Mouse (Mus musculus) megakaryocyte-erythroid progenitor cell, adult 5-6 weeks (primary cell): ENCODE results near the gene Prkra. TPM values are rescaled to one million over a fixed set of nuclear protein-coding genes. Genes with fewer than 3 reads are reported as not detected.

Source experiments
- ATAC-seq: replicated peaks from 2 replicates; pipeline ENCODE4 v1.8.0; 2016; ENCODE audit warnings: mild to moderate bottlenecking, inconsistent platforms; ENCODE audit not compliant: severe bottlenecking, poor library complexity, low FRiP score, low TSS enrichment
- total RNA-seq, 2 experiments: library from RNA; stranded (forward) in 1 of 2; stranded (reverse) in 1 of 2; fragments of 200-1000, 215-1000 nt in 1 of 2; fragments of >200 nt in 1 of 2; fragmentation: Nextera tagmentation in 1 of 2; gene quantifications; 2 replicates each; pipeline ENCODE4 v1.2.3; 2014 to 2017

Prkra gene
- total RNA-seq (2014; fragmentation: Nextera tagmentation), result 27.0 and 31.1 TPM in 2 replicates
- total RNA-seq (2017), result 15.2 and 20.2 TPM in 2 replicates

DNA sequence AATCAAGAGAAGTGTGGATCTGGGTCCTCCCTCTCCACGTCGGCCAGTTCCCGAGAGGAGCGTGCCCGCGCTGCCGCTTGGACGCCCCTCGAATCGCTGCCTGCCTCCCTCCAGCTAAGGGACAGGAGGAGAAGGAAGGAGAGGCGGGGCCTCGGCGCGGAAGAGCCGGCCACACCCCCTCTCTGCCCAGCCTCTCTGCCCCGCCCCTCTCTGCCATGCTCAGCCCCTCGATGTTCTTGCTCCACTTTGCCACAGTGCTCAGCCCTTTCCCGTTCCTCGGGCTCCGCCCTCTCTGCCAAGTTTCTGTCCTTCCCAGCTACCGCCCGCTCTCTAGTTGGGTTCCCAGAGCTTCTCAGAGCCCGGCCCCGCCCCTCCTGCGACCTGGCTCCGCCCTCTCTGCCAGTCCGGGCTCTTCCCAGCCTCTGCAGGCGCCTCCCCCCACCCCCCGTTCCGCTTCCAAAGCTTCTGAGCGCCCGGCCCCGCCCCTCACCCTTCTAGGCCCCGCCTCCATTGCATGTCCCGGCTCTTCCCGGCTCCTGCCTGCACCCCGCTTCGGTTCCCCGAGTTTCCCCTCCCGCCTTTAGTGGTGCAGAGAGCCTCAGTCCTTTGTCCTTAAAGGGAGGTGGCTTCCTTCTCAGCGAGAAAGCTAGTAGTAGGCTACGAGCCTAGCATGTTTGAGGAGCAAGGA is at the start of gene Prkra, which contains the start of gene Pjvk:
Gene Prkra, minus strand, starts transcription at position 133 of the 688 bp plus-strand sequence.
Gene Pjvk, plus strand, starts transcription at position 594 of the 688 bp plus-strand sequence.
- peak; percentile 92 for ATAC-seq

DNA sequence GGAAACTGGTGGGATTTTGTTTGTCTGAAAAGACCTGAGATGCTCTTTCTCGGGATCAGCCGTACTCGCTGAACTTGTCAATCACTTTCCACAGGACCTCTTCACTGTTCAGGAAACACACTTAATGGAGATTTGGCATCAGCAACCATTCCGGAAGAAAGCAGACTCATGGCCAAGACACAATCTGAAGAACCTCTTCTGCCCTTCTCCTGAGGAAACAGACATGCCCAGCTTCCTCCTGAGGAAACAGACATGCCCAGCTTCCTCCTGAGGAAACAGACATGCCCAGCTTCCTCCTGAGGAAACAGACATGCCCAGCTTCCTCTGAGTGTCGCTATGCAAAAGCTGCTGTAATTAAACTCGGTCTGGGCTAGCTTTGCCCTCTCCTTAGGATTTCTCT is 47.5 kb upstream of the Prkra start:
- no peak for ATAC-seq

DNA sequence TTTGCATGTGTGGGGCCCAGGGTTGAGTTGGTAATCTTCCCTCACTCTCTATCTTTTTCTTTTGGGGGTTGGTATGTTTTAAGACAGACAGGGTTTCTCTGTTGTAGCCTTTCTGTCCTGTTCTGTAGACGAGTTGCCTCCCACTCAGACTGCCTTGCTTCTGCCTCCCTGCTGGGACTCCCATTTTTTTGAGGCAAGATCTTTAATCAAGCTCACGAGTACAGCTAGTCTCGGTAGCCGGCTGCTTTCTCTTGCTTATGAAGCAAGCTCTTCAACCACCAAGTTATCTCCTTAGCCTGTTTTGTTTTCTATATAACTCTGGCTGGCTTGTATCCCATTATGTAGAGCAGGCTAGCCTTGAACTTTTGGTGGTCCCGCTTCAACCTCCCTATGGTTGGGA is 46.0 kb upstream of the Prkra start:
- ATAC-seq, result no peak

DNA sequence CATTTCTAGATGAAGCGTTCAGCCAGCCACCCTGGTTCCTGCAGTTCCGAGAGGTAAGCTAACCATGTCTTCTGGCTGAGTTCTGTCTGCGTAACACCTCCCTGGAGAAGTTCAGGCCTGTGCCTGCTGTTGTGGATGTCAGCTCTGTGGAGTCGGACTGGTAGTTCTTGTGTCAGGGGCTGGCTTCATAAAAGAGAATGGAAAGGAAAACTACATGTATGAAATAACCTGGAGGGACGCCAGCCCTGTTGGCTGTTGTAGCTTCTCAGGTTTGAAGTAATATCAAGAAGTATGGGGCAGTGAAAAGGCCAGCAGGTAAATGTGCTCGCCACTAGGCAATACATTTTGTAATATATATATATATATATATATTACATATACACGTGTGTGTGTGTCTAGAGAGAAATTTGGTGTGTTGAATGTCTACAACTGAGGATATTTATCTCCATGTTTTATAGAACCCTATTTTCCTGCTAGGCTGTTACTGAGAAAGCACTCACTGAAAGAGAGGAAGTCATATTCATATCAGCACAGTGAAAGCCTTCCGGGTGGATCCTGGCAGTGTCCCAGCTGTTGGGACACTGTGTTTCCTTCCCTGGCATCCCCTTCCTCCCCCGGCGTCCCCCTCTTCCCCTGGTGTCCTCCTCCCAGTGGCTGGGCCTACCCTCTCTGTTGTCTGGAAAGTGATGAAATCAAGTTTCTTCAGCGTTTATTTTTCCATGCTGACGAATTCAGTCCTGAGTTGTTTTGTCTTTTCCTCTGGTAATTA is 42.8 kb upstream of the Prkra start:
- ATAC-seq, result no peak

DNA sequence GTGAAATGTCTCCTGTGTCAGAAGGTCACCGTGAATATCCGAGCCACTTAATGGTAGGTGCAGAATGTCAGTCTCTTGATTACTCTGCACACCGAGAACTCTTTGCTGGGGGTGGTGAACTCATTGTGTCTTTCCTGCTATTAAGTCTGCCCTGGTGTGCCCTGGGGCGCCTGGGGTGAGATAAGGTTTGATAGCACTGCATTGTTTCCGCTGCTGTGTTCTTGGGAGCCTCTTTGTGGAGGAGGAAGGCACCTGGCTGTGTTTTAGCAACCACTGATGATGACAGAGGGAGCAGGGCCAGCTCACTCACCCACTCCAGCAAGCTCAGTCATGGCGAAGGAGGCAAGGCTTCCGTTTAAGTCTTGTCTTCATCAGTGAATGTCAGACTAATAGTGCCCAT is 40.3 kb upstream of the Prkra start:
- ATAC-seq, result peak; percentile 91

DNA sequence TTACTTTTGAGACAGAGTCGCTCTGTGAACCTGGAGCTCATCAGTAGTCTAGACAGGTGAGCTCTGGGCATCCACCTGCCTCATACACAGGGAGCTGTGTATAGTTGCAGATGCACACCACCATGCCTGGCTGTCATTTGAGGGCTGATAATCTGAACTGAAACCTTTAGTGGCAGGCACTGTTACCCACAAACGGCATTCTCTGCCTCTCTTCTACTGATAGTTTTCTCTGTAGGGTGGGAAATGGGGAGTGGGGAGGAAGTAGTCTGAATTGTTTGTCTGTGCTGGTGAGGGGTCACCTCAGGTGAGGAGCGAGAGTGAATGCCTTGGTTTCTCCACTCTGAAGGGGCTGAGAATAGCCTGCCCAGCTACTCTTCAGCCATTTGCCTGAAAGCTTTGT is 39.8 kb upstream of the Prkra start:
- ATAC-seq, result 0 out of 2 replicates have a peak, but pooled peaks have one; percentile 14

DNA sequence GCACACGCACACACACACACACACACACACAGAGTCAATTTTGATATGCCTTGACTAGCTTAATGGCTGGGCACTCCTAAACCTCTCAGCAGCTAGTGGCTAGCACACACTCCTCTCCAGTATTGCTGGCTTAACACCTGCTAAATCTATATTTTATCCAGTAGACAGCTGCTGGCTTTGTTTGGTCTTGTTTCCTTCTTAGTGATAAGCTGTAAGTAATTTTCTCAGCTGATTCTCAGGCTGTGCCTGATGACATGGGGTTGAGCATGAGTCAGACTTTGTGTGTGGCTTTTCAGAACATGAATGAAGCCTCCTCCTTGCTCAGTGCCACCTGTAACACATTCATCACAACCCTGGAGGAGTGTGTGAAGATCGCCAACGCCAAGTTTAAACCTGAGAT is 39.2 kb upstream of the Prkra start:
- peak; percentile 39 for ATAC-seq

DNA sequence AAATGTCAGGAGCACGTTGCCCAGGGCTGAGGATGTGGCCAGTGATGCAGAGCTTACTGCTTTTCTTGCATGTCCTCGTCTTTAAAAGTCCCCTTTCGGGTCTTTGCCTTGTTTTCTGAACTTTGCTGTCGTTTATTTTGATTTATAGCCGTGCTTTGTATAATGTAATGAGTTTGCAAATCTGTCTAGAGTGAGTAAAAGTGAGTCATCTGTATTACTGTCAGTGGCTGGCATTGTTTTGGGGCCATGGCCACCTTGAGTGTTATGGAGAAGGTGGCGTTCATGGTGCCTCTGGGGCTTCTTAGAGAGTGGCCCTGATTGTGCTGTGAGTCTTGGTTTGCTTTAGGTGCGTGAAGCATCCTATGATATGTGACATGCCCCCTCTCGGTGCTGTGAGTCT is 34.5 kb upstream of the Prkra start:
- no peak for ATAC-seq

DNA sequence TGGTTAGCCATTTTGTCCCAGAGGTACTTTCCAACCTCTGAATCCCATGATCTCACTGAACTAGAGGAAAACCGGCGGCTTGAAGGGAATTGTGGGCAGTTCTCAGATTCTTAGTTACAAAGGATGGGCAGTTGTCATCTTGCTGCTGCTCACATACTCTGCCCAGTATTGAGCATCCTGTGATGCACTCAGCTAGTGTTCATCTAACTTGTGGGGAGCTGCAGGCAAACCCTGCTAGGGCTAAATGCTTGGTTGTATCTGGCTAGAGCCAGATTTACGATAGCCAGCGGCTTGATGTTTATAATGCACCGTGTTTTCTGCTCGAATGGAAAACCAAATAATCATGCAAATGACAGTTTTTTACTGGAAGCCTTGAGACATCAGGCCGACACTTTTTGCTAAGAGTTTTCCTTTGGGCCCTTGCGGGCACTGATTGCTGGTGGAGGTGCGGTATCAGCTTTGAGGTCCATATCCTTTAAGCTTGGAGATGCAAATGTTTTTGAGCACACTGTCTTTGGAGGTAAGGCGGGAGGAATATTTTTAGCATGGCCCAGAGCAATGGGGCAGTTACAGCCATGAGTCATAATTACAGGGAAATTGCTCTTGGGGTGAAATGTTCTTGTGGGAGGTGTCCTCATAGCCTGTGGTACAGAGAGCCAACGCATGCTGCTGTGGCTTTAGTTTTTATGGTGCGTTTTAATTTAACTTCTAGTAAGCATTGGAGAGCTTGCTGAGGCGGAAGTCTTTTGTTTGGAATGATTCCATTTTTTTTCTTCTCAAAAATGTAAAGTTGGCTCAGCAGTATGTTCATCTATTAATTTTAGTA is 28.8 kb upstream of the Prkra start:
- ATAC-seq, result no peak

DNA sequence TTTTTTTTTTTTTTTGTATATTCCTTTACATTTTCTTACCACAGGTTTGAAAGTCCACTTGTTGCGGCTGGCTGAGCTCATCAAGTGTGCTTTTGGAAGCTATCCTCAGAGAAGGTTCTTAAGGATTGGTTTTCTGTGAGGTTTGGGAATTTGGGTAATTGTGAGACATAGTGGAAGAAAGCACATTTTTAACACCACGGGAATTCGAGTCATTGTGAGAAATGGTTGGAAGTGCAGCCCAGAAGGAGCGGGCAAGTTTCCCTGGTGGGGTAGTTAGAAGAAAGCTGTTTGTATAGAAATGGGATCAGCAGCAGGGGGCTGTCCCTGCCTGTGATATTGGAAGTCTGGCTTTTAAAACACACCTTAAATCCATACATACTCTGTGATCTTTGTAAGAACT is 28.1 kb upstream of the Prkra start:
- no peak for ATAC-seq

DNA sequence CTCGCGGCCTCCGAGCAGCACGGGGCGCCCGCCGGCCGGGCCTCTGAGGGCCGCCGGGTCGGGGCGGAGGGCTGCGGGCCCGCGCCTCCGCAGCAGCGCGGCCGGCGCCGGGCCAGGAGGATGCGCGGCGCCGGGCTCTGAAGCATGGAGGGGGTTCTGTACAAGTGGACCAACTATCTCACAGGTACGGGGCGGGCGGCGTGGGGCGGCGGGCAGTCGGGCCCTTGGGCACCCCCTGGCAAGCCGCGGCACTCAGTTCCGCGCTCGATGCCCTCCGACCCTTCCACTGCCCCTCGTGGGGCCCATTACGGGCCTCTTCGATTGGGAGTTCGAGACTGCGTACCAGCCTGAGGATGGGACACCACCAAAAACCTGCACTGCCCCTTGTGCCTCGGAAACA is 27.6 kb upstream of the Prkra start:
- ATAC-seq, result no peak

DNA sequence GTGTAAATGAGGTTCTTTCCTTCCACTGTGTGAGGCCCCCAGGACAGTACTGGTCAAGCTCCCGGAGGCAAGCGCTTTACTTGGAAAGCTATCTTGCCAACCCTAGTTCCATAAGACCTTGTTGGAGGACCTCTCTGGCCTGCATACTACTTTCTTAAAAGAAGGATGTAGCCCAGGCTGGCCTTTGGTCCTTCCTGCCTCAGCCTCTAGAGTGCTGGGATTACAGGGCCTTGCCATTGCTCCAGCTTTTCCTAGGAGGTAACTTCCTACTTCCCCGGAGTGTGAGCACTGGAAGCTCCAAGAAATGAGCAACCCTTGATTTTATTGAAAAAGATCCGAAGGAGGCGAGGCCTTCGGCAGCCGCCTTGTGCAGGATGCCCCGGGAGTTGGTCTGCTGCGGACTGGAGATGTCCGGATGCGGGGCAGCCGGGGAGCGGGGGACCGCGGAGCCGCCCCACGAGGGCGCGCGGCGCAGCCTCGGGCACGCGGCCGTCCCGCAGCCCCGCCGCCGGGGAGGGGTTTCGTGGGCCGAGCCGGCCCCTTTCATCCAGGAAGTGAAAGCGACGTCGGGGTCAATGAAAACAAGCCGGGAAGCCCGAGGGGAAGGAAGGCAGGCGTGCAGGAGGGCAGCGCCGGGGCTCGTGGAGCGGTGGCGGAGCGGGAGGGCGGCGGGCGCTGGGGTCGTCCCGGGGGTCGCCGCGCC is 27.1 kb upstream of the Prkra start, which contains the start of gene Plekha3:
Gene Plekha3, plus strand, starts transcription at position 557 of the 703 bp plus-strand sequence.
- ATAC-seq, result peak; percentile 28

DNA sequence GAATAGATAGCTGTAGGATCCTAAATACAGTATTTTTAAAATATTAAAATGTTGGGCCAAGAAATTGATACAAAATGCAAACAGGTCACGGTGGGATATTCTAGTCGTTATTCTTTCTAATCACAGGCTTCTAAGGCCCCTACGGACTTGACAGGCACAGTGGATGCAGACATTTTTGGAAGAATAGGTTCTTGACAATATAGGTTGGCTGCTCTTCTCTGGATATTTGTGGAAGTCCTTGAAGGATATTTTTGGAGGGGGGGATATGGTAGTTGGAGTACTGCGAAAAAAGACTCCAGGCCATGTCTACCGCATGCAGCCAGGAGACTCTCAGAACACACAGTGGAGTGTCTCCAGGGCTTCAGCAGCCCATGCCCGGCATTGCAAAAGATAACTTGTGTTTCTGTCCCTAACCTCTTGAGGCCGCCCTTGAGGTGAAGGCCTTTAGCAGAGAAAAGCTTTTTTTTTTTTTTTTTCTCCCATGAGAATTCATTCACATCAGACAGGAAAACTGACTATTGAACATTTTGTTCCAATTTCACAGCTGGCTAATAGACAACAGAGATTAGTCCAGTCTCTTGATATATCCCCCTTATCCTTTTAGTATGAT is 25.8 kb upstream of the Prkra start:
- ATAC-seq, result peak; percentile 64

DNA sequence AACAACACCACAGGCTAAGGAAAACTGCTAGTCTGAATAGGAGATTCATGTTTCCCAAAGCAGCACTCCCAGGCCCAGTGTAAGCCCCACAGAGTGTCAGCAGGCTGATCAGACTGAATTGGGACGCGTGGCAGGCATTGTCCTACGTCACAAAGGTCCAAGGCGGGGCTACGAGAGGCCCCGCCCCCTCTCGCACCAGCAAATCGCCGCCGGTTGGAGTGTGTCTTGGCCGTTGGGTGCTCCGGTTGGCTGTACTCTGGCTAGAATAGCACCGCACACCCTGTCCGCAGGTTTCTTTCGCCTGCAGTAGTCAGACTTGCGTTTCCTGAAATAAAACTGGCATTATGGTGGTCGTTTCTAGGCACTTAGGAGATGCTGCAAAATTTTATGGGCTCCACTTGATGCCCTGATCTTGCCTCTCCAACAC is 25.2 kb upstream of the Prkra start, which contains the start of gene Fkbp7:
Gene Fkbp7, minus strand, starts transcription at position 151 of the 427 bp plus-strand sequence.
- ATAC-seq, result peak; percentile 93

DNA sequence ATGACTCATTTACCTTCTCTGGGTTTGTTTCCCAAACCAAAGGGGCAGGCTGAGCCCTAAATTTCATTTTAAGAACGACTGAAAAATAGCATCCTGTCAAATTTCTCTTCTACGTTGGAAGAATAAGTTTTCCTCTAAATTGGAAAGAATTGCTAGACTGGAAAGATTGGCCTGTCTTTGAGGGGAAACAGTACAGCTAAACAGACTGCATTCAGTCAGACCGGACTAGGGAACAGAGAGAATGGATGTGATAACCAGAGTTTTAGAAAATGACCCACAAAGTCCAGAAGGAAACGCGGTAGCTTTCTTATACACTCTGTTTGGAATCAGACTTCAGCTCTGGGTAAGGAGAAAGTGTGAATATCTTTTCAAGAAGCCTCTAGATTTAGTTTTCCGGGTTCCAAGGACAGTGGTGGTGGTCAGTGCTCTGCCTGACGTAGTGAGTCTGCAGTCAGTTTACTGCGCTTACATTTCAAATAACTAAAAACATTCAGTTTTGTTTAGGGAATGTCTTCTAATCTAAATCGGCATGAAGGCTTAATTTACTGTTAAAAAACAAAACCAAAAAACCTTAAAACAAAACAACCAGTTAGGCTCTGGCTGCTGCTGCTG is 24.4 kb upstream of the Prkra start:
- ATAC-seq, result no peak

DNA sequence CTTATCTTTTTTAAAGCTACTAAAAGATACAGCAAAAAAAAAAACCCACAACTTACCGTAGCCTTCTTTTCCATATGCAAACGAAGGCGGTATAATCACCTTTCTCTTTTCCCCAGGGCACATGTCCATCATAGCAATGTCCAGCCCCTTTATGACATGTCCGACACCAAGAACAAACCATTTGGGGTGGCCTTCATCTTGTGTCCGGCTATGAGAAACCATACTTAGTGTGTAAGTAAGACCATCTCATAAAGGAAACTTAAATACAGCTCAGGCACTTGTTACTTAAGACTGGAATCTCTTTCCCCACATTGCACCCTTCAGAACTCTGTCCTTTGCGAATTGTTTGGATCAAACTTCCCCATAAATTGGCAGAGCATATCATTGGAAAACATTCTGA is 23.8 kb upstream of the Prkra start:
- ATAC-seq, result no peak

DNA sequence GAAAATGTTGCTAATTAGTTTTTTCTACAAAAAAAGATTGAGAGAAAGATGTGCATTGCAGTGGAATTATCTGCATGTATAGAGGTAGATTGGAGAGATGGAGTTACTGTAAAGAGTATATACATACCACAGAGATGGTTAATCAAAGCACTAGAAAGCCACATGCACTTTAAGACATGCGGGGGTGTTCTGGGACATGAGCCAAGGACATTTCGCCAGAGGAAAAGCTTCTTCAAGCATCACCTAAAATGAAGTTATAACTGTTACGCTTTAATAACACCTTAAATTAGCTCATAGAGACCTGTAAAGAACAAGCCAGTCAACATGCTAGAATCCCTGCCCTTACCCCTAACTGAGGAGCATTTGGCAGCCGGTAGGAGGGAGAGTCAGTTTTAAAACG is 19.4 kb upstream of the Prkra start:
- no peak for ATAC-seq

DNA sequence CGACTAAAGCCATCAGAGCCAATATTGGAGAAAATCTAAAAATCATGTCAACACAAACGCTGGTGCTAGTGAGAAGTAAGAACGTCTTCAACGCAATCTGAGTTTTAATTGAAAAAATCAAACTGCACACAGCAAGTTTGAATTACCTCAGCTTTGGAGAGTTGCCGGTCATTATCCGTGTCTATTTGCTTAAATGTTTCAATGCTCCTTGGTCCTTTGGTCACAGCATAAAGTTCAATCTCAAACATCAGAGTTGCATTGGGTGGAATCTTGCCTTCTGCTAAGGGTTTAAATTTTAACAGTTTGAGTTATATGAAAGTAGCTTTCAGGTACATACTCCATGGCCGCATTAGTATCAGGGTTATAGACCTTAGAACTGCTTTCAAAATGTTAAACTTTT is 17.7 kb upstream of the Prkra start:
- ATAC-seq, result no peak
